Mouse (Mus musculus) frontal cortex, postnatal 10 days (tissue): ENCODE data around the gene Pcbp1.
"Not testable (repeated sequence)": the region's sequence is repeated elsewhere in the genome, so short reads cannot be mapped to it uniquely, and the experiment has no call there.

Experiments used
- DNase-seq, 2 experiments: peaks; one replicate each; pipeline ENCODE4 v3.0.0; 2022; ENCODE audit warnings: low spot score in 2 of 2, mixed read lengths in 1 of 2

The Pcbp1 gene

GRCm38 (mm10) chr6:86493469-86494263 lies 32.5 kb downstream of the Pcbp1 start:
- DNase-seq: no peak

- DNase-seq: not testable (repeated sequence)
Measured at GRCm38 (mm10) chr6:86490413-86490812, 35.7 kb downstream of the Pcbp1 start.

- no peak for DNase-seq
Measured at GRCm38 (mm10) chr6:86489945-86490344, 36.2 kb downstream of the Pcbp1 start.

- DNase-seq: no peak
Measured at GRCm38 (mm10) chr6:86488149-86488485, 38.0 kb downstream of the Pcbp1 start.

GRCm38 (mm10) chr6:86487358-86488148 lies 38.6 kb downstream of the Pcbp1 start:
- DNase-seq: peak; percentile 66

GRCm38 (mm10) chr6:86485943-86486640 lies 40.0 kb downstream of the Pcbp1 start:
- no peak for DNase-seq

GRCm38 (mm10) chr6:86481871-86482270 lies 44.2 kb downstream of the Pcbp1 start:
- DNase-seq: no peak

- no peak for DNase-seq
Measured at GRCm38 (mm10) chr6:86480189-86480831, 45.8 kb downstream of the Pcbp1 start.

GRCm38 (mm10) chr6:86479816-86480188 lies 46.3 kb downstream of the Pcbp1 start:
- no peak for DNase-seq

GRCm38 (mm10) chr6:86479311-86479710 lies 46.8 kb downstream of the Pcbp1 start:
- no peak for DNase-seq

- DNase-seq: no peak
Measured at GRCm38 (mm10) chr6:86476931-86477330, 49.2 kb downstream of the Pcbp1 start.

- no peak for DNase-seq
Measured at GRCm38 (mm10) chr6:86475462-86476167, 50.5 kb downstream of the Pcbp1 start.

- DNase-seq: no peak
Measured at GRCm38 (mm10) chr6:86474646-86475181, 51.4 kb downstream of the Pcbp1 start.
